Mouse (Mus musculus): ENCODE measurements around the gene Lypd8. TPM values are rescaled to one million over a fixed set of nuclear protein-coding genes. Genes with fewer than 3 reads are reported as not detected.

The Lypd8 gene
- 0.22 TPM in 1 of 2 replicates, not detected in the other for polyA plus RNA-seq (2014; fragmentation: Nextera tagmentation; extraction: Ambion mirVana)

DNA sequence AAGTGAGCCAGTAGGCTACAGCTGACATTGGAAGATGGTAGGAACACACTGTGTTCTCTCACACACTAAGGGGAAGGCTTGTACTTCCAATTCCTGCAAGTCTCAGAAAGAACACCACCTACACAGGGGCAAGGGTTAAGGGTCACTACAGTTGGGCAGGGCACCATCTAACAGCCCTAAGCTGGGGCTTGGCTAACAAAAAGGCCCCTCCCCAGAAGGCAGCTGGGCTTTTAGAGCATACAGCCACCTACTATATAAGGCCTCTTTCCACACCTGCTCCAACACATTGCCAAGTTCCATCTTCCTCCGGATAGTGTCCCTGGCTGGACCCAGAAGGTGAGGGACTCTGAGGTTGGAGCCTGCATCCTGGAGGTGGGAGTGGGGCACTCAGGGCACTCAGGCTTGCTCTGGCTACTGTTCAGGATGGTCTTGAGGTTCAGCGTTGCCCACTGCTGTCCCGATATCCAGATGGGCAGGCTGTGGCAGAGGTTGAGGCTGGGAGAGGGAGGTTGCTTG lies at the start of gene Lypd8:
Gene Lypd8, plus strand, starts transcription at position 281 of the 516 bp plus-strand sequence.
- WGBS, result 95% methylated on average over 3 of the region's 3 CpGs
- H3K36me3 ChIP-seq (ENCODE audit: control insufficient read depth, insufficient read depth, low read length), result no peaks in the 10 kb centered on the region
- DNase-seq (ENCODE audit: low spot score) (no peak), ATAC-seq (no peak)
- H3K4me2 ChIP-seq (ENCODE audit: low read length), result no peak within 1 kb of the TSS
- no peak within 1 kb of the TSS for H3K4me3 ChIP-seq (ENCODE audit: low read depth, low read length)
- H3K27ac ChIP-seq (ENCODE audit: low read depth, low read length), result no peak within 1 kb of the TSS
- H3K4me1 ChIP-seq (ENCODE audit: control insufficient read depth, insufficient read depth, low read length), result no peaks in the 10 kb centered on the region
- no peaks in the 10 kb centered on the region for H3K9me3 ChIP-seq (replicated peaks; ENCODE audit: control insufficient read depth, low read length)
- no peak within 1 kb of the TSS for H3K9ac ChIP-seq (ENCODE audit: low read length)
- H3K27me3 ChIP-seq (replicated peaks; ENCODE audit: control insufficient read depth, insufficient read depth, low read length), result no peaks in the 10 kb centered on the region

DNA sequence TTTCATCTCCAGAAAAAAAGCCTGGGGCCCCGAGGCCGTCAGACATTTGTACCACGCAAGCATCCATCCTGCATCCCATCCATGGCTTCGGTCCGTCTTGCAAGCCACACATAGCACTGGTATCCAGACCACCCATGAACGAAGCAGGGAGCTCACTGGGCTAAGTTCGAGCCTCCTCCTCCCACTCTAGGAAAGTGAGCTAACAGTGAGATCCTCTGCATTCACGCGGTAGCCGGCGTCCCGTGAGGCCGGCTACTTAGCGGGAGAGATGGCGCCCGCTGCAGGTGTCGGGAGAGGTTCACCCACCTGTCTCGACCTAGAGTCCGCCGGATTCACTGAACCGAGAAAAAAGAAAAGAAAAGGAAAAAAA lies 49.0 kb upstream of the Lypd8 start:
- Histone ChIP-seq H3K9me3 (replicated peaks; ENCODE audit: control insufficient read depth, low read length) (no peaks in the 10 kb centered on the region), H3K4me2 (ENCODE audit: low read length) (peak overlapping the region; percentile 90), H3K36me3 (ENCODE audit: control insufficient read depth, insufficient read depth, low read length) (peaks cover 30% of the 10 kb centered on the region), H3K27ac (ENCODE audit: low read depth, low read length) (peak overlapping the region; percentile 60; the same call in 1 of the 2 replicates), H3K4me3 (ENCODE audit: low read depth, low read length) (peak overlapping the region; percentile 86), H3K27me3 (replicated peaks; ENCODE audit: control insufficient read depth, insufficient read depth, low read length) (no peaks in the 10 kb centered on the region), H3K9ac (ENCODE audit: low read length) (peak overlapping the region; percentile 77), H3K4me1 (ENCODE audit: control insufficient read depth, insufficient read depth, low read length) (peaks cover 23% of the 10 kb centered on the region)
- 0% methylated on average over 21 of the region's 21 CpGs for WGBS
- DNase-seq (ENCODE audit: low spot score) (no peak), ATAC-seq (peak; percentile 35)

DNA sequence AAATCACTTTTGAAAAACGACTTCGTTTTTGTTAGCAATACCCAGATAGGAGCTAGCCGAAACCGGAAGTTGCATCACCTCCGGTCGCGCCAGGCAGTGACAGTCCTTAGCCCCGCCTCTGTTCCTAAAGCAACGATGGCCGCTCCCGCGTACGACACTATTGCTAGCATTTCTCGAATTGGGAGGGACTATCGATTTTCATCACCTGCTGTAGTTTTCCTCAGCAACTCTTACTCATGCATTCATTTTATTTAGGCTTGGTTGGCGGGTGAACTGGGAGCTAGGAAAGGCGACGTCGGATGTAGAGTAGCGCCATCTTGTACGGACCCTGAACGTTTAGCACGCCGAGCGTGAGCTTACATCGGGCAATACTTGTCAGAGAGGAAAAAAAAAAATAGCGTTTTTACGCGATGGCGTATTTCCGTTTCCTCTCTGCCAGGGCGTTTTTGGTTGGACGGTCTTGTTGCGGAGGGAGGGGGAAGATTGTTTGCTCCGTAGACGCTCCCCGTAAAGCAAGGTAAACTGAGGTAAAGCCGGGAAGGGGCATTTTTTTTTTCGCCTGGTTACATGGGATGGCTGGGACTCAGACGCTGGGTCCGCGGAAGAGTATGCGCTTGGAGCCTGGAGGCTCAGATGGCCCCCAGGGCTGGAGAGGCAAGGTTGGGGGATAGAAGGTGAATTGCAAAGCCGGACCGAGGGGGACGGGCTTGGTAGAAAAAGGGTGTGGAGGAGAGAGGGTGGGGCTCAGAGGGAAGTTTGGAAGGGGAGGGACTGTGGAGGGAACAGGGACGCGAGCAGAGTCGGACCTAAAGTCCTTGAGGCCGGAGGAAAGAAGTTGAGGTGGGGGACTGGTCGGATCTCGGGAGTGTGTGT lies 48.3 kb upstream of the Lypd8 start, which contains the start of the genes Zfp672 and Sh3bp5l:
Gene Zfp672, minus strand, starts transcription at position 64 of the 873 bp plus-strand sequence.
Gene Sh3bp5l, plus strand, starts transcription at position 449 of the 873 bp plus-strand sequence.
- peak; percentile 97 for ATAC-seq

DNA sequence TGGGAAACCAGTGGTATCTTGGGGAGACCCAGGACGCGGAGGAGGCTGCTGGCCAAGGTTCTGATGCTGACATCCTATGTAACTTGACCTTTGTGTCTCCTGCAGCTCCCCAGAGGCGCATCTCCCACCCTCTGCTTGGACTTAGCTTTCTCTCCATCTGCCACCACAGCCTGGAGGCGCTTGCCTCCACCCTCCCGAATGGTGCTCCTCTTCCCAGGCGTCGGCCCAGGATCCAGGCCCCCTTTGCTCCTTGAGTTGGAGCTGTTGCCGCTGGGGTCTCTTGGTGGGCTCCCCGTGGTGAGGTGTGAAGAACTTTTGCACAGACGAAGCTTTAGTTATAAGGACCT lies 47.7 kb upstream of the Lypd8 start:
- Histone ChIP-seq H3K4me3 (ENCODE audit: low read depth, low read length) (peak overlapping the region; percentile 86), H3K9me3 (replicated peaks; ENCODE audit: control insufficient read depth, low read length) (no peaks in the 10 kb centered on the region), H3K4me1 (ENCODE audit: control insufficient read depth, insufficient read depth, low read length) (peaks cover 23% of the 10 kb centered on the region), H3K4me2 (ENCODE audit: low read length) (peak overlapping the region; percentile 90), H3K27ac (ENCODE audit: low read depth, low read length) (no peak overlapping the region), H3K9ac (ENCODE audit: low read length) (peak overlapping the region; percentile 77), H3K36me3 (ENCODE audit: control insufficient read depth, insufficient read depth, low read length) (peaks cover 34% of the 10 kb centered on the region), H3K27me3 (replicated peaks; ENCODE audit: control insufficient read depth, insufficient read depth, low read length) (no peaks in the 10 kb centered on the region)
- 26% methylated on average over 10 of the region's 10 CpGs for WGBS
- DNase-seq (ENCODE audit: low spot score), result no peak
- ATAC-seq, result no peak

More for the DNA sequence above, 48.3 kb upstream of the Lypd8 start, which contains the start of the genes Zfp672 and Sh3bp5l:
- Histone ChIP-seq H3K4me3 (ENCODE audit: low read depth, low read length) (peak within 1 kb of the TSS; percentile 86), H3K9ac (ENCODE audit: low read length) (peak within 1 kb of the TSS; percentile 77), H3K4me1 (ENCODE audit: control insufficient read depth, insufficient read depth, low read length) (peaks cover 23% of the 10 kb centered on the region), H3K36me3 (ENCODE audit: control insufficient read depth, insufficient read depth, low read length) (peaks cover 32% of the 10 kb centered on the region), H3K4me2 (ENCODE audit: low read length) (peak within 1 kb of the TSS; percentile 90), H3K27ac (ENCODE audit: low read depth, low read length) (peak within 1 kb of the TSS; percentile 60; the same call in 1 of the 2 replicates), H3K27me3 (replicated peaks; ENCODE audit: control insufficient read depth, insufficient read depth, low read length) (no peaks in the 10 kb centered on the region), H3K9me3 (replicated peaks; ENCODE audit: control insufficient read depth, low read length) (no peaks in the 10 kb centered on the region)
- DNase-seq (ENCODE audit: low spot score), result peak; percentile 99
- WGBS, result under 1% methylated on average over 52 of the region's 52 CpGs

- Histone ChIP-seq H3K9me3 (replicated peaks; ENCODE audit: control insufficient read depth, low read length) (no peaks in the 10 kb centered on the region), H3K9ac (ENCODE audit: low read length) (peak overlapping the region; percentile 77), H3K4me1 (ENCODE audit: control insufficient read depth, insufficient read depth, low read length) (peaks cover 23% of the 10 kb centered on the region), H3K27me3 (replicated peaks; ENCODE audit: control insufficient read depth, insufficient read depth, low read length) (no peaks in the 10 kb centered on the region), H3K4me3 (ENCODE audit: low read depth, low read length) (peak overlapping the region; percentile 86), H3K4me2 (ENCODE audit: low read length) (peak overlapping the region; percentile 90), H3K36me3 (ENCODE audit: control insufficient read depth, insufficient read depth, low read length) (peaks cover 37% of the 10 kb centered on the region), H3K27ac (ENCODE audit: low read depth, low read length) (no peak overlapping the region)
- DNase-seq (ENCODE audit: low spot score), result no peak
- ATAC-seq, result no peak
- 91% methylated on average over 6 of the region's 6 CpGs for WGBS
These were observed 47.3 kb upstream of the Lypd8 start for GRCm38 (mm10) chr11:58331546-58331945.

DNA sequence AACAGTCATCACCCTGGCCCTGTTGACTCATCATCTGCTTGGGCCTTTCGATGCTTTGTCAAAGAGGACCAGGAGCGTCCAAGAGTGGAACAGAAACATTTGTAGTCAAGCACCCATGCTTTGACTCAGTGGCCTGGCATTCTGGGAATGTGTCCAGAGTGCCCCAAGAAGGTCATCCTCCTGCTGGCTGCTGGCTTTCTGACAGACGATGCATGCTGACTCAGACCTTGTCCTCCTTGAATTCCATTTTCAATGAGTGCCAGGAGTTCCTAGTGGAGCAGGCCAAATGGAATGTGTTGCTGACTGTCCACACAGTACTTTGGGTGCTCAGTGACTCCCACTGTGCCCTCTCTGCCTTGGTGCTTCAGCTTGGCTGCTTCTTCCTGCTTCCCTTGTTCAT lies 44.1 kb upstream of the Lypd8 start:
- Histone ChIP-seq H3K9ac (ENCODE audit: low read length) (no peak overlapping the region), H3K4me2 (ENCODE audit: low read length) (no peak overlapping the region), H3K36me3 (ENCODE audit: control insufficient read depth, insufficient read depth, low read length) (peaks cover 52% of the 10 kb centered on the region), H3K27ac (ENCODE audit: low read depth, low read length) (no peak overlapping the region), H3K4me1 (ENCODE audit: control insufficient read depth, insufficient read depth, low read length) (peaks cover 15% of the 10 kb centered on the region), H3K27me3 (replicated peaks; ENCODE audit: control insufficient read depth, insufficient read depth, low read length) (no peaks in the 10 kb centered on the region), H3K4me3 (ENCODE audit: low read depth, low read length) (no peak overlapping the region), H3K9me3 (replicated peaks; ENCODE audit: control insufficient read depth, low read length) (no peaks in the 10 kb centered on the region)
- ATAC-seq, result no peak
- WGBS, result 88% methylated on average over 3 of the region's 3 CpGs
- DNase-seq (ENCODE audit: low spot score), result no peak

DNA sequence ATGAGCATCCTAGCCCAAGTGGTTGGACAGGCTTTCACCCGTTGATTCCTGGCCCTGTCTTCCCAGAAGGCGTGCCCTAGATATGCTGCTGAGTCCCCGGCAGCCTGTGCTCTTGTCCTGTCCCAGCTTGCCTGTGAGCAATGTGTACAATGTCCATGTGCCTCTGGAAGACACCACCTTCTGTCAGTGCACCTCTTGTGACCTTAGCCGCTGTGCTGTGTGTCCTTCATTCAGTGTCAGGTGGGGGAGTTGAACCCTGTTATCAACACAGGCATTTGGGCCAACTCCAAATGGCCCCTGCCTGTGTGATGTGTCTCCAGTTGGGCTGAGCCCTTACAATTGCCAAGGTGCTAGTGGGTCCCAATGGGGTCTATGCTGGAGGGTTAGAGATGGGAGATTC lies 32.1 kb upstream of the Lypd8 start:
- Histone ChIP-seq H3K4me3 (ENCODE audit: low read depth, low read length) (no peak overlapping the region), H3K9ac (ENCODE audit: low read length) (no peak overlapping the region), H3K4me1 (ENCODE audit: control insufficient read depth, insufficient read depth, low read length) (no peaks in the 10 kb centered on the region), H3K27ac (ENCODE audit: low read depth, low read length) (no peak overlapping the region), H3K4me2 (ENCODE audit: low read length) (no peak overlapping the region), H3K9me3 (replicated peaks; ENCODE audit: control insufficient read depth, low read length) (no peaks in the 10 kb centered on the region), H3K27me3 (replicated peaks; ENCODE audit: control insufficient read depth, insufficient read depth, low read length) (no peaks in the 10 kb centered on the region), H3K36me3 (ENCODE audit: control insufficient read depth, insufficient read depth, low read length) (peaks cover 47% of the 10 kb centered on the region)
- DNase-seq (ENCODE audit: low spot score), result no peak
- ATAC-seq, result no peak
- 97% methylated on average over 4 of the region's 4 CpGs for WGBS

- H3K27me3 ChIP-seq (replicated peaks; ENCODE audit: control insufficient read depth, insufficient read depth, low read length), result no peaks in the 10 kb centered on the region
- no peak for DNase-seq (ENCODE audit: low spot score)
- 67% methylated on average over 4 of the region's 4 CpGs for WGBS
- no peak for ATAC-seq
- H3K4me2 ChIP-seq (ENCODE audit: low read length), result no peak overlapping the region
- peaks cover 26% of the 10 kb centered on the region for H3K36me3 ChIP-seq (ENCODE audit: control insufficient read depth, insufficient read depth, low read length)
- no peak overlapping the region for H3K9ac ChIP-seq (ENCODE audit: low read length)
- no peaks in the 10 kb centered on the region for H3K9me3 ChIP-seq (replicated peaks; ENCODE audit: control insufficient read depth, low read length)
- H3K4me3 ChIP-seq (ENCODE audit: low read depth, low read length), result no peak overlapping the region
- no peaks in the 10 kb centered on the region for H3K4me1 ChIP-seq (ENCODE audit: control insufficient read depth, insufficient read depth, low read length)
- no peak overlapping the region for H3K27ac ChIP-seq (ENCODE audit: low read depth, low read length)
These were observed 28.2 kb upstream of the Lypd8 start for GRCm38 (mm10) chr11:58350628-58351027.

GRCm38 (mm10) chr11:58351179-58351578 lies 27.7 kb upstream of the Lypd8 start:
- 89% methylated on average over 5 of the region's 5 CpGs for WGBS
- Histone ChIP-seq H3K9me3 (replicated peaks; ENCODE audit: control insufficient read depth, low read length) (no peaks in the 10 kb centered on the region), H3K27ac (ENCODE audit: low read depth, low read length) (no peak overlapping the region), H3K4me1 (ENCODE audit: control insufficient read depth, insufficient read depth, low read length) (no peaks in the 10 kb centered on the region), H3K9ac (ENCODE audit: low read length) (no peak overlapping the region), H3K36me3 (ENCODE audit: control insufficient read depth, insufficient read depth, low read length) (peaks cover 20% of the 10 kb centered on the region), H3K27me3 (replicated peaks; ENCODE audit: control insufficient read depth, insufficient read depth, low read length) (no peaks in the 10 kb centered on the region), H3K4me2 (ENCODE audit: low read length) (no peak overlapping the region), H3K4me3 (ENCODE audit: low read depth, low read length) (no peak overlapping the region)
- DNase-seq (ENCODE audit: low spot score) (no peak), ATAC-seq (no peak)
